Mouse (Mus musculus) retina, postnatal 7 days (tissue): ENCODE data around the gene Zkscan8.
"Not testable (repeated sequence)": the region's sequence is repeated elsewhere in the genome, so short reads cannot be mapped to it uniquely, and the experiment has no call there.

Source experiments
- DNase-seq: peaks from one replicate; pipeline ENCODE4 v3.0.0-alpha.2; 2012; ENCODE audit warnings: low read depth, low spot score

Zkscan8 gene

GRCm38 (mm10) chr13:21530781-21531201, at the start of gene Zkscan8:
Gene Zkscan8, minus strand, starts transcription at chr13:21531120.
- DNase-seq, result peak; percentile 82

GRCm38 (mm10) chr13:21559793-21560192, 28.9 kb upstream of the Zkscan8 start, which contains the start of gene Olfr1535:
Gene Olfr1535, minus strand, starts transcription at chr13:21559893.
- DNase-seq, result no peak

GRCm38 (mm10) chr13:21550416-21551110, 19.6 kb upstream of the Zkscan8 start:
- no peak for DNase-seq

GRCm38 (mm10) chr13:21549487-21549886, 18.6 kb upstream of the Zkscan8 start:
- no peak for DNase-seq

GRCm38 (mm10) chr13:21542708-21543107, 11.8 kb upstream of the Zkscan8 start, which contains the start of gene Olfr1366:
Gene Olfr1366, minus strand, starts transcription at chr13:21542808.
- DNase-seq, result no peak

- no peak for DNase-seq
Observed at GRCm38 (mm10) chr13:21530136-21530535, 784 bp downstream of the Zkscan8 start.

GRCm38 (mm10) chr13:21506221-21506649, 24.7 kb downstream of the Zkscan8 start:
- DNase-seq, result peak; percentile 74

GRCm38 (mm10) chr13:21502296-21502695, 28.6 kb downstream of the Zkscan8 start:
- no peak for DNase-seq

- DNase-seq, result not testable (repeated sequence)
Observed at GRCm38 (mm10) chr13:21501182-21501581, 29.7 kb downstream of the Zkscan8 start, which contains the start of gene Gm11273. Gene Gm11273, minus strand, starts transcription at chr13:21501418.

GRCm38 (mm10) chr13:21495080-21495479, 35.8 kb downstream of the Zkscan8 start, which contains the start of gene AK157302:
Gene AK157302, plus strand, starts transcription at chr13:21495223.
- DNase-seq, result no peak

- no peak for DNase-seq
Observed at GRCm38 (mm10) chr13:21492847-21493246, 38.1 kb downstream of the Zkscan8 start.

- no peak for DNase-seq
Observed at GRCm38 (mm10) chr13:21486881-21487280, 44.0 kb downstream of the Zkscan8 start.

GRCm38 (mm10) chr13:21478759-21479670, 51.9 kb downstream of the Zkscan8 start, which contains the start of the genes Zkscan4 and Gm10065:
Gene Zkscan4, plus strand, starts transcription at chr13:21478907.
Gene Gm10065, minus strand, starts transcription at chr13:21479441.
- DNase-seq, result peak; percentile 65

GRCm38 (mm10) chr13:21472427-21472826, 58.5 kb downstream of the Zkscan8 start:
- no peak for DNase-seq

- no peak for DNase-seq
Observed at GRCm38 (mm10) chr13:21469097-21469496, 61.8 kb downstream of the Zkscan8 start.

GRCm38 (mm10) chr13:21468061-21469019, 62.6 kb downstream of the Zkscan8 start, which contains the start of gene Nkapl:
Gene Nkapl, minus strand, starts transcription at chr13:21468509.
- peak; percentile 81 for DNase-seq

GRCm38 (mm10) chr13:21467336-21467735, 63.6 kb downstream of the Zkscan8 start:
- DNase-seq, result no peak
